Mouse (Mus musculus) ES-Bruce4 (cell line): ENCODE data around the gene Hist1h2ad. TPM values are rescaled to one million over a fixed set of nuclear protein-coding genes. Genes with fewer than 3 reads are reported as not detected.
A peak's percentile ranks its signal among the peaks of the same experiment; 100 is the strongest.
"Not testable (repeated sequence)": the region's sequence is repeated elsewhere in the genome, so short reads cannot be mapped to it uniquely, and the experiment has no call there.

Experiments
- H3K27ac ChIP-seq: 2 replicates; pipeline ENCODE4 v1.5.1; 2012; ENCODE audit warnings: low read length, inconsistent platforms; ENCODE audit not compliant: insufficient read depth
- H3K27me3 ChIP-seq: 2 replicates; pipeline ENCODE4 v1.6.1; 2012; ENCODE audit warnings: mild to moderate bottlenecking, low read length, inconsistent platforms; ENCODE audit not compliant: control insufficient read depth, poor library complexity, insufficient read depth, severe bottlenecking
- H3K36me3 ChIP-seq: 2 replicates; pipeline ENCODE4 v1.6.1; 2012; ENCODE audit warnings: inconsistent platforms, mild to moderate bottlenecking, low read length, moderate library complexity; ENCODE audit not compliant: control insufficient read depth, poor library complexity, insufficient read depth, severe bottlenecking
- H3K4me1 ChIP-seq: one replicate; pipeline ENCODE4 v1.8.1; 2011; ENCODE audit warnings: low read length; ENCODE audit not compliant: control insufficient read depth, insufficient read depth
- H3K4me3 ChIP-seq: 2 replicates; pipeline ENCODE4 v1.5.1; 2011; ENCODE audit warnings: low read depth, mild to moderate bottlenecking, low read length
- H3K9ac ChIP-seq: 2 replicates; pipeline ENCODE4 v1.6.1; 2012; ENCODE audit warnings: low read depth, mild to moderate bottlenecking, inconsistent platforms; ENCODE audit not compliant: poor library complexity, severe bottlenecking
- H3K9me3 ChIP-seq: replicated peaks from 2 replicates; pipeline ENCODE4 v1.6.1; 2012; ENCODE audit warnings: mild to moderate bottlenecking, low read length, inconsistent platforms; ENCODE audit not compliant: control insufficient read depth, poor library complexity, insufficient read depth, severe bottlenecking
- CTCF ChIP-seq: IDR thresholded peaks from one replicate; pipeline ENCODE4 v1.8.1; 2011; ENCODE audit warnings: low read depth, low read length
- EP300 ChIP-seq: IDR thresholded peaks from 2 replicates; pipeline ENCODE4 v1.6.1; 2011; ENCODE audit warnings: low read depth, low read length; ENCODE audit not compliant: insufficient read depth
- POLR2A ChIP-seq: IDR thresholded peaks from one replicate; pipeline ENCODE4 v1.8.1; 2011; ENCODE audit warnings: low read length; ENCODE audit not compliant: insufficient read depth
- polyA plus RNA-seq: library from polyadenylated mRNA; stranded (reverse); fragments of >200 nt; gene quantifications from 2 replicates; pipeline ENCODE4 v1.2.4, GENCODE M21; 2011; ENCODE audit warnings: low read depth; ENCODE audit not compliant: missing spikeins, insufficient read depth, insufficient read length

Gene Hist1h2ad
- polyA plus RNA-seq, 1 experiment: 2.0 TPM

DNA sequence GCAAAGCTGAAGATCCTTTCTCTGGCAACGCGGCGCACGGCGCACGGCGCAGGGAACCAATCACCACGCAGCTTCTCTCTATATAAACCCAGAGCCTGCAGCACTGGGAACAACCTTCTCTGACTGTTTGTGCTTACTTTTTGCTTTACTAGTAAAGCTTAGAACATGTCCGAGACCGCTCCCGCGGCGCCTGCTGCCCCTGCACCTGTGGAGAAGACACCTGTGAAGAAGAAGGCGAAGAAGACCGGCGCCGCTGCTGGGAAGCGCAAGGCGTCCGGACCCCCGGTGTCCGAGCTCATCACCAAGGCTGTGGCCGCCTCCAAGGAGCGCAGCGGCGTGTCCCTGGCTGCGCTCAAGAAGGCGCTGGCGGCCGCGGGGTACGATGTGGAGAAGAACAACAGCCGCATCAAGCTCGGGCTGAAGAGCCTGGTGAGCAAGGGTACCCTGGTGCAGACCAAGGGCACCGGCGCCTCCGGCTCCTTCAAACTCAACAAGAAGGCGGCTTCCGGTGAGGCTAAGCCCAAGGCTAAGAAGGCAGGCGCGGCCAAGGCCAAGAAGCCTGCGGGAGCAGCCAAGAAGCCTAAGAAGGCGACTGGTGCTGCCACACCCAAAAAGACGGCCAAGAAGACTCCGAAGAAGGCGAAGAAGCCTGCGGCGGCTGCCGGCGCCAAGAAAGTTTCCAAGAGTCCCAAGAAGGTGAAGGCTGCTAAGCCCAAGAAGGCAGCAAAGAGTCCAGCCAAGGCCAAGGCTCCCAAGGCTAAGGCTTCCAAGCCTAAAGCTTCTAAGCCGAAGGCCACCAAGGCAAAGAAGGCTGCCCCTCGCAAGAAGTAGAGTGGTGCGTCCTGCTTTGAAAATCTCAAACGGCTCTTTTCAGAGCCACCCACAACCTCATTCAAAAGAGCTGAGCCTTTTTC is 19.0 kb upstream of the Hist1h2ad start:
- H3K27me3 ChIP-seq: no peaks in the 10 kb centered on the region
- H3K36me3 ChIP-seq: no peaks in the 10 kb centered on the region
- H3K9me3 ChIP-seq: no peaks in the 10 kb centered on the region
- H3K4me3 ChIP-seq: peak overlapping the region; percentile 68
- no peaks in the 10 kb centered on the region for H3K4me1 ChIP-seq
- peak overlapping the region; percentile 90 for H3K27ac ChIP-seq
- TF ChIP-seq POLR2A (peak; percentile 99), EP300 (no peak), CTCF (no peak)
- peak overlapping the region; percentile 95 for H3K9ac ChIP-seq

DNA sequence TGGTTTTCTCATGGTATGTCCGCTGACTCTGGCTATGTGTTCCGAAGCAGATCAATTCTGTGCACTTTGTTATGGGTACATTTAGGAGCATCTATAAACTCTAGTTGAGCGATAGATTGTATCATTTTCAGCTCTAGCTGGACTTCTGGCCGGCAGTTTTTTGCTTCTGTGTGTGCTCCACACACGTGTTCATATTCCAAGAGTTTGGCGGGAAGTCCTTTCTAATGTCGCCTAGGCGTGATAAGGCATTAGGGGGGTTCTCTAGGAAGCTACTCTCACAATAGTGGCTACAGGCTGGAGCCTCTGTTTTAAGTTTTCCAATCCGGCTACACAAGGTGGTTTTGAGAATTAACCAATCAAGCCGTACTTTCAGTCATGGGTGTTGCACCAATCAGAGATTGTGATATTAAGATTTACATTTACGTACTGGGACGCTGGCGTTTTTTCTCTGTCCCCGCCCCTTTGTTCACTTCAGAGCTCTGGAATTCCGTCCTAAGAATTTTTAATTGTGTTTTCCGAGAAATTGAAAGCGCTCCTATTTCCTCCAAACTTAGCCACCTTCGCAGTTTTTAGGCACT is 18.3 kb upstream of the Hist1h2ad start:
- peak overlapping the region; percentile 68 for H3K4me3 ChIP-seq
- H3K4me1 ChIP-seq: no peaks in the 10 kb centered on the region
- H3K27me3 ChIP-seq: no peaks in the 10 kb centered on the region
- H3K27ac ChIP-seq: peak overlapping the region; percentile 94
- H3K36me3 ChIP-seq: no peaks in the 10 kb centered on the region
- H3K9ac ChIP-seq: peak overlapping the region; percentile 91
- peak; percentile 92 for TF ChIP-seq POLR2A
- TF ChIP-seq CTCF: no peak
- no peaks in the 10 kb centered on the region for H3K9me3 ChIP-seq

GRCm38 (mm10) chr13:23556906-23557305 is 17.3 kb upstream of the Hist1h2ad start:
- H3K27ac ChIP-seq: peak overlapping the region; percentile 82; the same call in 1 of the 2 replicates
- H3K9ac ChIP-seq: peak overlapping the region; percentile 91
- no peaks in the 10 kb centered on the region for H3K4me1 ChIP-seq
- no peak for TF ChIP-seq POLR2A
- TF ChIP-seq CTCF: no peak
- TF ChIP-seq EP300: no peak
- H3K4me3 ChIP-seq: no peak overlapping the region
- no peaks in the 10 kb centered on the region for H3K9me3 ChIP-seq
- no peaks in the 10 kb centered on the region for H3K36me3 ChIP-seq
- no peaks in the 10 kb centered on the region for H3K27me3 ChIP-seq

GRCm38 (mm10) chr13:23560699-23561098 is 13.5 kb upstream of the Hist1h2ad start:
- not testable (repeated sequence) for H3K27me3 ChIP-seq, H3K9me3 ChIP-seq, H3K4me3 ChIP-seq, H3K9ac ChIP-seq, H3K36me3 ChIP-seq, H3K4me1 ChIP-seq
- peak overlapping the region; percentile 86 for H3K27ac ChIP-seq

DNA sequence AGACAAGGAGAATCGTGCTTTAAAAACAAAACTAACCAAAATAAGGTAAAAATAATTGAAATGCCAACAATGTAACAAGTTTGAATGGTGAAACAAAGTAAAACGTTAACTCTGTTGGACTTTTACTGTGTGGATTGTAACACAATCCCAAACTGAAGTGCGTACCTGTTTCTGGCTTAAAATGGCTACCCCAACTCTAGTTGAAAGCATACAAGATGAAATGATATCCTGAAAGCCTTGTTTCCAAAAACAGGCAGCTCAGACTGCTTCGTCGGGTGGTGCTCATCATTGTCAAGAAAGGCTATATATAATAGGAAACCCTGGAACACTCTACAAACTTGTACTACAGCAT is 12.7 kb upstream of the Hist1h2ad start:
- H3K4me3 ChIP-seq: peak overlapping the region; percentile 67
- not testable (repeated sequence) for H3K4me1 ChIP-seq, H3K9ac ChIP-seq, H3K27me3 ChIP-seq, H3K36me3 ChIP-seq, H3K9me3 ChIP-seq, H3K27ac ChIP-seq

DNA sequence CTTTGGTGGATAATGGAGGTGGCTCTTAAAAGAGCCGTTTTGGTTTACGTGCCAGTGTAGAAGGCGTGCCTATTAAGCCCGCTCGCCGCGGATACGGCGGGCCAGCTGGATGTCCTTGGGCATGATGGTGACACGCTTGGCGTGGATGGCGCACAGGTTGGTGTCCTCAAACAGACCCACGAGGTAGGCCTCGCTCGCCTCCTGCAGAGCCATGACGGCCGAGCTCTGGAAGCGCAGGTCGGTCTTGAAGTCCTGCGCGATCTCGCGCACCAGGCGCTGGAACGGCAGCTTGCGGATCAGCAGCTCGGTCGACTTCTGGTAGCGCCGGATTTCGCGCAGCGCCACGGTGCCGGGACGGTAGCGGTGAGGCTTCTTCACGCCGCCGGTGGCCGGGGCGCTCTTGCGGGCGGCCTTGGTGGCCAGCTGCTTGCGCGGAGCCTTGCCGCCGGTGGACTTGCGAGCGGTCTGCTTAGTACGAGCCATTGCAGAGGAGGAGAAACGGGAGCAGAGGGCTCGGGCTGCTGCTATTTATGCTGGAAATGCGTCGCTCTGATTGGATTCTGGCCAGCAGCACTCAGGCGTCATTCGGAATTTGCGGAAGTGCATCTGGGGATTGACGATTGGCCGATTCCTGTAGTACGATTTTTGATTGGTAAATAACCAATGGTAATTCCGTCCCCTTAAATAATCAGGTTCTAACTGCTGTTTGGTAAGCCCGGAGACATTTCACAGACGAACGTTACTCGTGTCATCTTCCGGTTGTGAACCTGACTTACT is 12.1 kb upstream of the Hist1h2ad start, which contains the start of gene Hist1h3e:
Gene Hist1h3e (minus strand): TSS at position 487 of the 777 bp plus-strand sequence.
- TF ChIP-seq EP300: 0 out of 2 replicates have a peak, but pooled peaks have one; percentile 29
- TF ChIP-seq POLR2A: peak; percentile 97
- peak within 1 kb of the TSS; percentile 97 for H3K9ac ChIP-seq
- not testable (repeated sequence) for H3K36me3 ChIP-seq, H3K4me1 ChIP-seq, H3K27me3 ChIP-seq, H3K9me3 ChIP-seq
- H3K27ac ChIP-seq: peak within 1 kb of the TSS; percentile 98
- peak within 1 kb of the TSS; percentile 84 for H3K4me3 ChIP-seq
